Mouse (Mus musculus) monocyte, adult 2 months (primary cell): ENCODE results near the gene Clpb.
"Not testable (repeated sequence)": the region's sequence is repeated elsewhere in the genome, so short reads cannot be mapped to it uniquely, and the experiment has no call there.

Experiments
- DNase-seq, 2 experiments: peaks; one replicate each; pipeline ENCODE4 v3.0.0; 2022; ENCODE audit warnings: low spot score in 2 of 2, low read depth in 1 of 2

Gene Clpb

DNA sequence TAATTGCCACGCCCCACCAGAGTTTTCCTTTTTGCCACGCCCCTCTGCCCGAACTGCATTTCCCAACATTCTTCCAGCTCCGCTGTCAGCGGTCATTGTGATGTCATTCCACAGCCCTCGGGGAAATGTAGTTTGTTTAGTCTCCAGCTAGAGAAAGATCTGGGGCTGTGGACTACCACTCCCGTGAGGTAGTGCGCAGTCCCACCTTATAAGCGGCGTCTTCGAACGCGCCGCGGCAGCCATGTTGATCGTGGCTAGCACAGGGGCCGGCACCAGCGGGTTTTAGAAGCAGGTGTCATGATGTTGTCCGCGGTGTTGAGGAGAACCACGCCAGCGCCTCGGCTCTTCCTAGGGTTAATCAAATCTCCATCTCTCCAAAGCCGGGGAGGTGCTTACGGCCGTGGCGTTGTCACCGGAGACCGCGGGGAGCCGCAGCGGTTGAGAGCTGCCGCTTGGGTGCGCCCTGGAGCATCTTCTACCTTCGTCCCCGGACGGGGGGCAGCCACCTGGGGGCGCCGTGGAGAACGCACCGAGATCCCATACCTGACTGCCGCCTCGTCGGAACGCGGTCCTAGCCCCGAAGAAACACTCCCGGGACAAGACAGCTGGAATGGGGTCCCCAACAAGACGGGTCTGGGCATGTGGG, at the start of gene Clpb:
Gene Clpb (plus strand): TSS at position 120 of the 646 bp plus-strand sequence.
- DNase-seq: peak; percentile 79 to 82

DNA sequence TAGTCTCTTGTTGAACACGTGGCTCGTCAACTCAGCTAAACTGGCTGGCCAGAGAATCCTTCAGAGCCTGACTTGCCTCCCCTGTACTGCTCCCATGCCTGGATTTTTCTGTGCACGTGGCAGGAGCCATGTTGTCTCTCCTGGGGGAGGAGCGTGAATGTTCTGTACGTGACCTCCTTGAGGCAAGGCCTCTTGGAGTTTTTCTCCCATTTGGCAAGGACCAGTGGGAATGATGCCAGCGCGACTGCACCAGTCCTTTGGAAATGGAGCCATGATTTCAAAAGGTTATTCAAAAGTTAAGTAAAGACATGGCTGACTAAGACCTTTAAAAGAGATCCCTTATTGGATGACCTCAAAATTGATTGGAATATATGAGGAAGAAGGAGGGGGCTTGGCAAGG, 48.0 kb upstream of the Clpb start:
- DNase-seq: no peak

DNA sequence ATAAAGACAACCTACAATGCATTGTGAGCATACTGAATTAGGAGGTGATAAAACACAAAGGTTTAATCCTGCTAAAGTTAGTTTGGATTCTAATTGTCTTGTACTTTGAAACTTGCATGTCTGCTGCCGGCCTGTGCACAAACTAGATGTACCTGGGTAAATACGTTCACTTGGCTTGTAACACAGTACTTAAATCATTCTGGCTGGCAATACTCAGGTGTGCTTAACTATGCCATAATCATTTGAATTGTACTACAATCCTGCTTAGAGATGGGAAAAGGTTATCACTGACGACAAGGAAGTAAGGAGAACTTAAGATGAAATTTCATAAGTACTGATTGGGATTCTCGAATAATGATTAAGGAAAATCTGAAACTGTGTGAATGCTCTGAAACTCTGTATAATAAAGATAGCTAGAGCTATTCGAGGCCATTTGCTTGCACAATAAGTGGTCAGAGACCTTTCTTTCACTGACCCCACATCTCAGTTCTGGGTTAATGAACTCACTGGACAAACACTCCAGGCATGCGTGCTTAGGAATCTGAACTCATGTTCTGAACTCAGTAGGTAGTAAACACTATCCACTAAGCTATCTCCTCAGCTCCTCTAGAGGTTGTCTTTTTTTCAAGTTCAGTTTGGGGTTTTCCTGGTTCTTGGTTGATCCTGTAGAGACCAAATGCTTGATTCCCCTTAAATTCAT, 47.1 kb upstream of the Clpb start:
- no peak for DNase-seq

DNA sequence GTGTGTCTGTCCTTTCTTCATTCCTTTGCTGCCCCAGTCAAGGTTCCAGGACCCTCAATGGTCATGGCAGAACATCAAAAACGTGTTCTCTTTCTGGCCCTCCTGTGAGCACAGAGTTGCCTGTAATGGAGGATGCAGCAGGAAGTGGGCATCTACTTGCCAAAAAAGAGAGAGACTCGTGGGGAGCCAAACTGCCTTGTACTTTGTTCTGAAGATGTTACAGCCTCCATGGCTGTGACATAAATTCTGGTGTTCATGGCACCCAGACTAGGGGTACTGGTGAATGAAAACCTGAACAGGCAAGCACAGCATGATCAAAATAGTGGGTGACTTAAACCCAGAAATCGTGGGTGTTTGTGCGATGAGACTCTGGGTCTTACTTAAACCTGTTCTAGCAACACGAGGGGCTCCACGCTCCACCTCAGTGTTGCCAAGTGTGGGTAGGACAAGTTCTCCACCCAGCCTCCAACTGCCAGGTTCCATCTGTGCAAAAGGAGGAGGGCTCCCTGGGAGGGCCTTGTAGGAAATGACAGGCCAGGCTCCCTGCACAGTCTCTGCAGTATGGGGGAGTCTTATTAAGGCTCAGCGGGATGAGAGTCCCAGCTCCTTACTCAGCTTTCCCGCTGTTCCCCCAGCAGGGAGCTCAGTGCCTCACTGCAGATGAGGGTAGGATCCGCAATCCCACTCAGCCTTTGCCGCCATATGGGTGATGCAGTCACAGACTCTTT, 45.8 kb upstream of the Clpb start:
- no peak for DNase-seq

DNA sequence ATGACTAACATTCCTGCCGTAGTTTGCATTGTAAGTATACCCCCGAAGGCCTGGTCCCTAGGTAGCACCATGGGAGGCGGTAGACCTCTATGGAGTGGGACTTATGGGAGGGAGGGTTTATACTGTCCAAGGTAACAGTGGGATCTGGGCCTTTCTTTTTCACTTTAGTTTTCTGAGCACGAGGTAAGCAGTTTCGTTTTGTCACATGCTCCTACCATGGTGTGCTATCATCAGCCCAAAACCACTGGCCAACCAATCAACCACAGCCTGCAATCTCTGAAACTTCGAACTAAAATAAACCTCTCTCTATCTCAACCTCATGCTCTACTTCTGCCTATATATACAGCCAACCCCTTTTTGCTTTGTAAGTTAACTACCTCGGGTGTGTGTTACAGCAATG, 45.2 kb upstream of the Clpb start:
- DNase-seq: no peak

DNA sequence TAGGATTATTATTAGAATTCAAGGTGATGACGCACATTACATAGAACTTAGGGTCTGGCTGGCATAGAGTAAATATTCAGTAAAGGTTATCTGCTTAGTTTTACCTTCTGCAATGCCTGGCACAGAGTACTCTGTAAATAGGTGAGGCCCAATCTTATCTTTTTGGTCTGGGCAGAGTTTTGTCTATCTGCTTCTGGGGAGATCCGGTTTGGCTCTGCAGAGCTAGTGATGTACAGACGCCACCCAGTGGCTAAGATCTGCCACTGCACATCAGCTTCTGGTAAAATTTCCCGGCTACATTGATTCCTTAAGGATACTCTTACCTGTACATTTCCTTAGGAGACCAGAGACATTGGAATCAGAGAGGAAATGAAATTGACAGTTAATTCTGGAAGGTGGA, 43.1 kb upstream of the Clpb start:
- DNase-seq: no peak

DNA sequence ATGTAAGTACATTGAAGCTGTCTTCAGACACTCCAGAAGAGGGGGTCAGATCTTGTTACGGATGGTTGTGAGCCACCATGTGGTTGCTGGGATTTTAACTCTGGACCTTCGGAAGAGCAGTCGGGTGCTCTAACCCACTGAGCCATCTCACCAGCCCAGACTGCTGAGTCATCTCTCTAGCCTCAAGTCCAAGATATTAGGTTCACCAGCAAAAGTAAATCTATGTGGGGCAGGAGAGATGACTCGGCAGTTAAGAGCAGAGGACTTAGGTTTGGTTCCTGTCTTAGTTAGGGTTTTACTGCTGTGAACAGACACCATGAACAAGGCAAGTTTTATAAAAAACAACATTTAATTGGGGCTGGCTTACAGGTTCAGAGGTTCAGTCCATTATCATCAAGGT, 41.6 kb upstream of the Clpb start:
- DNase-seq: not testable (repeated sequence)

DNA sequence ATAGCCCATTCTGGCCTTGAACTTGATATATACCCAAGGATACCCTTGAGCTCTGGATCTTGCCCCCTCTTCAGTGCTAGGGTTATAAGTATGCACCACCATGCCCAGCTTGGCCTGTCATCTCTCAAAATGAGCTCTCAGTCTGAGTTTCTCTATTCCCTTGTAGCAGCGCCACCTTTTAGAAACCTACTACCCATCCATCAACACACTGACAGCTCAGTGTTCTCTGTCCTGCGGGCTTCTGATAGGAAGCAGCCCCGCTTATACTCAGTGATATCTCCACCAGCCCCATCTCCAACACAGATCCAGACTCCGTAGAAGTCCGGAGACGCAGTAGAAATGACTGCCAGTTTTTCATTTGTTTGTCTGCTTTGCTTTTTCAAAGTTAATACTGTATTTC, 39.1 kb upstream of the Clpb start:
- DNase-seq: no peak

DNA sequence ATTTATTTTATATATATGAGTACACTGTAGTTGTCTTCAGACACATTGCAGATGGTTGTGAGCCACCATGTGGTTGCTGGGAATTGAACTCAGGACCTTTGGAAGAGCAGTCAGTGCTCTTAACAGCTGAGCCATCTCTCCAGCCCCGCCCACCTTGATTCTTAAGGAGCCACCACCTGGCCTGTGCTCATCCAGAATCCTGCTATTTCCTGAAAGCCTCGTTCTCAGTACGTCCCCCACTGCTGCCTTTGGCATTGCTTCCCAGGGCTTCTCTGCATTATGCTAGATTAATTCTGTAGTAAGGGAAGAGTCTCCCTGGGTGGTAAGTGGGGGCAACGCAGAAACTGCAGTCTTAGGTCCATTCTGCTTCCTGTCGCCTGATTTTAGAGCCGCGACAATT, 36.3 kb upstream of the Clpb start:
- DNase-seq: not testable (repeated sequence)

DNA sequence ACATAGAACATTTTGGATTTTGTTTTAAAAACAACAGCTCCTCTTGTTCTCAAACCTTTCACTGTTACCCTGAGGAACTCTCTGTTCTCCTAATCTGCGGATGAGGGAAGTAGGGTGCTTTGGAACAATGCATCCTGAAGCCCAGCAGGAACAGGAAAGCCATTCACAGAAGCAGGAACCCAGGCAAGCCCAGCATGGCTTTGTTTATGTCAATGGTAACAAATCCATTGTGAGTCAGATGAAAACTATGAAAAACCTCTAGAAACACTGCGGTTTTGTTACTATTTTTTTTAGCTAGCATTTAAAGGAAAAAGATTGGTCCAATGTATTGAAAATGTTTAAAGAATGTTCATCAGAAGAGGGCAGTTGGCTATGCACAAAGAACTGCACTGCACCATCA, 35.0 kb upstream of the Clpb start:
- DNase-seq: no peak

DNA sequence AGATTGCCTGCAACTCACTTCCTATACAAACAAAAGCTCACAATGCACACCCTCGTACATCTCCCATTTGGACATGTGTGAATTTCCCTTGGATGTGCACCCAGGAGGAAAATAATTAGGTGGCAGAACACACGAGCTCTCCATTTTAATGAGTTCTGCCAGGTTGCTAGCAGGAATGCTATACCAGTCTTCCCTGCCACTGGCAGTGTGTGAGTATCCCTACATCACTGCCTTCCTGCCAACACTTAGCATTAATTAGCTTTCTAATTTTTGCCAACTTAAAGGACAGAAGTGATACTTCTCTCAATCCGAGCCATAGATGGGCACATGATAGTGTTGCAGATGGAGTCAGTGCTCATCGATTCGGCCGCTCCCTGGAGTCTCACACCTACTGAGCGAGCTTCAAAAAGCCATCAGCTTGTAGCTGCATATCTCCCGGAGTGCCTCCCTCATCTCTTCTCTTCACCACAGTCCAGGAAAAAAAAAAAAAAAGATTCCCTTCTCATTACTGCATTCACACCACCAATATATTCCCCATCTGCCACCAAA, 29.7 kb upstream of the Clpb start:
- no peak for DNase-seq

DNA sequence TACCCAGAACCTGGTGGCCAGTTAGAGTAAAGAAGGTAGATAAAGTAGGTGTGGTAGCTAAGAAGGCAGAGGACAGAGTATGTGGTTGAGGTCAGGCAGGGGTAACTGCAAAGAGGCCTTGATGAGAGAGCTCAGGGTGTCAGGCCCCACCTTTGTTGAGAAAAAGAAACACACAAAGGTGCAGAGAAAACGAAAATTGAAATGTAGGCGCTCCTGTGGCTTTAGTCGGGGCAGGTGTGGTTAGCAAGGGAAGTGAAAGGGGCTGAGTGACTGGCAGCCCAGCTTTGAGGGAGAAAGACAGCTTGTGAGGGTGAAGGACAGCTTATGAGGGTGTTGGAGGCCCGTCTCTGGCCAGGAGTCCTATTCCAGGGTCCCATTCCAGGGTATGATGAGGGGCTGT, 28.9 kb upstream of the Clpb start:
- no peak for DNase-seq

DNA sequence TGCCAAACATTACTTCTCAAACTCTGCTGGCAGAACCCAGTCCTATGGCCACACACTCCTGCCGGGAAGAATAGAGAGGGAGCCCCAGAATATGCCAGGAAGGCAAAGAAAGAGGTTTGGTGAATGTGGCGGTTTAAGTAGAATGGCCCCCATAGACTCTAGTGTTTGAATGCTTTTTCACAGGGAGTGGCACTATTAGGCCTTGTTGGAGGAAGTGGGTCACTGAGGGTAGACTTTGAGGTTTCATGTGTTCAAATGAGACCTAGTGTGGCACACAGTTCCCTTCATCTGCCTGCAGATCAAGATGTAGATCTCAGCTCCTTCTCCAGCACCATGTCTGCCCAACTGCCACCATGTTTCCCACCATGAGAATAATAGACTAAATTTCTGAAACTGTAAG, 27.4 kb upstream of the Clpb start:
- DNase-seq: no peak

DNA sequence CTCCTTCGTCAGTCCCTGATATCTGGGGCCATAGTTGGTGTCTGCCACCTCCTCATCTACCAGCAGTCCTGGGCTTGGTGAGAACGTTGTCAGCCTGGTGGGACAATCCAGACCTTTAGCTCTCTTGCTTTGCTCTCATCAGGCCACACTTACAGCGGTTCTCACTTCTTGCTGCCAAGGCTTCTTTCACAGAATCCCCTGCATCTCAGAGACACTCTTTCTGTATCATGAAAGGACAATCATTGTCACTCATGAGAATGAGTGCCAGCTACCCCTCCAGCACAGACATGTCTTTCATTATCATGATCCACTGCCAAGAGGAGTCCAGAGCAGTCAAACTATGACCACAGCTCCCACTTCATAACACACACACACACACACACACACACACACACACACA, 19.6 kb upstream of the Clpb start:
- DNase-seq: no peak

DNA sequence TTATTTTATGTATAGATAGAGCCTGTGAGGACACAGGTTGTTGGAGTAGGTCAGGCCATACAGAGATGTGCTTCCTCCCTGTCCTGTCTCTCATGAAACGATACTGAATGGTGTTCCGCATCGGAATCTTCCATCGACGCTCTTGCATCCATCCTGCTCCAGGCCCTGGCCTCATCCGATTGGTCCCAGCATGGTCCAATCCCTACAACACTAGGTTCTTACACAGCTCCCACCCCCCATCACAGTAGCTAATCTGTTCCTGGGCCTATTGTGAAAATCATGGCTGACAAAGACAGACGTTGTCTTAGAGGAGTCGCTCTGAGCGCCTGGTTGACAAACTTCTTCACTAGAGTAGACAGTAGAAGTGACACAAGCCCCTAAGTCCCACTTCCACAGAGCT, 13.7 kb upstream of the Clpb start:
- DNase-seq: no peak

DNA sequence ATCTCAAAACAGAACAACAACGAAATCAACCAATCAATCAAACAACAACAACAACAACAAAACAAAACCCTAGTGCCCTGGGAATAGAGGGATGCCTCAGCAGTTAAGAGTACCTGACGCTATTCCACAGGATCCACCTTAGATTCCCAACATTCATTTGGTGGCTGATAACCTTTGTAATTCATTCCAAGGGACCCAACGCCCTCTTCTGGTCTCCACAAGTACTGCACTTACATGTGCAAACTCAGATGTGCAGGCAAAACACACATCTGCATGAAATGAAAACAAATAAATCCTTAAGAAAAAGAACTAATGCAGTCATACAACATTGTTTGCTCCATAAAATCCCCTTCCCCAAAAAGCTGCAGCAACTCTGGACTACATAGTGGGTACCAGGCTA, 12.9 kb upstream of the Clpb start:
- no peak for DNase-seq

DNA sequence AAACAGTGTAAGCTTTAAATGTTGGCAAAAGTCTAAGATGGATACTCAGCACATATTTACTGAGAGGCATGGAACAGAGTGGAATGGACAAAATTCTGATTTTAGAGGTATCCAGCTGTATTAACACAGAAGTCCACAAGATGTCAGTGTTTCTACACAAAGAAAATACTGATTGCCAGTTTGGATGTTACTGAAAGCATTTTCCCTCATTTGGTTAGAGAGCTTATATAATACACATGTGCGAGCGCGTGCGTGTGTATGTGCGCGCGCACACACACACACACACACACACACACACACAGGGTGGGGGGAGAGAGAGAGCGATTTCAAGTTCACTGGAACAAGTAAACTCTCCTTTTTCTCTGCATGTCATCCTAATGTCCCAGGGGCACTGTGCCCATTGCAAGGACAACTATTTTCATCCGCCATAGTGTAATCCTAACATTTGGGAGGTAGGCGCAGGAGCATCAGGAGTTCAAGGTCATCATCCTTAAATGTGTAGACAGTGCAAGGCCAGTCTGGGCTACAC, 9.7 kb upstream of the Clpb start:
- DNase-seq: no peak

DNA sequence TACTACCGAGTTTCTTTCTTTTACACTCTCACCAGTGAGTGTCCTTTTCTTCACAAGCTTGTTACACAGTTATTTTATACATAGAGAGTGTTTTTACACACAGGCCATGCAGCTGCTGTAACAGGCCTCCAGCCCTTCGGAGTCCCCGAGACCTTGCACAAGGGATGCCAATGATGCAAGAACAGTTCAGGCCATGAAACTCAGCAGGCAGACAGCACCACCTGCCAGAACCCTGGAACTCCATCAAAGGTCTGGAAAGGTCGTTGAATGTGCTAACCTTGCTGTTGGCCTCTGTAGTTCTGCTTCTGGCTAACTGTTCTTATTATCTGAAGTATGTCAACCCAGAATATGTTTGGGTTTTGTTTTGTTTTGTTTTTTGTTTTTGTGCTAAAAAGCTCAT, 8.5 kb upstream of the Clpb start:
- no peak for DNase-seq

DNA sequence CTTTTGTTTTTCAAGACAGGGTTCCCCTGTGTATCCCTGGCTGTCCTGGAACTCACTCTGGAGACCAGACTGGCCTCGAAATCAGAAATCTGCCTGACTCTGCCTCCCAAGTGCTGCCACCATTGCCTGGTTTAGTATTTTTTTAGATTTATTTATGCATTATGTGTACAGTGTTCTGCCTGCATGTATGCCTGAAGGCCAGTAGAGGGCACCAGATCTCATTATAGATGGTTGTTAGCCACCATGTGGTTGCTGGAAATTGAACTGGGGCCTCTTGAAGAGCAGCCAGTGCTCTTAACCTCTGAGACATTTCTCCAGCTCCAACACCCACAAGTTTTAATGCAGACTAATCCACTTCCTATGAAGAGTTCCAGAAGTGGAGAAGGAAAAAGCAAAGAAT, 1.4 kb upstream of the Clpb start:
- DNase-seq: no peak

DNA sequence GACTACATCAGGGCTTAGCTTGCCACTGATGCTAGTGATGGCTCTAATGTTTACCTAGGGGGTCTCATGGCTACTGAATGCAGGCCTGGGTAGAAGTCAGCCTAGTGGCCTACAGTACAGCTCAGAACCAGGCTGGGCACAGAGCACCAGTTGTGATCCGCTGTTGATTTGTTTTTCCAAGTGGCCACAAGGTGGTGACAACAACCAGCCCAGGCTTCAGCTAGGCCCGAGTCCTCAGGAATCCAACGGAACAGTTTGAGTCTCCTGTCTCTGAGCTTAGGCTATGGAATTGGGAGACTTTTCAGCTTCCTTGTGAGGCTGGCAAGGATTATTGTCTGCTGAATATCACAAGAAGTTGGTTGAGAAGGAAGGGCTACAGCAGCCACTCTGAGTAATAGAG, 3.1 kb downstream of the Clpb start:
- DNase-seq: no peak

DNA sequence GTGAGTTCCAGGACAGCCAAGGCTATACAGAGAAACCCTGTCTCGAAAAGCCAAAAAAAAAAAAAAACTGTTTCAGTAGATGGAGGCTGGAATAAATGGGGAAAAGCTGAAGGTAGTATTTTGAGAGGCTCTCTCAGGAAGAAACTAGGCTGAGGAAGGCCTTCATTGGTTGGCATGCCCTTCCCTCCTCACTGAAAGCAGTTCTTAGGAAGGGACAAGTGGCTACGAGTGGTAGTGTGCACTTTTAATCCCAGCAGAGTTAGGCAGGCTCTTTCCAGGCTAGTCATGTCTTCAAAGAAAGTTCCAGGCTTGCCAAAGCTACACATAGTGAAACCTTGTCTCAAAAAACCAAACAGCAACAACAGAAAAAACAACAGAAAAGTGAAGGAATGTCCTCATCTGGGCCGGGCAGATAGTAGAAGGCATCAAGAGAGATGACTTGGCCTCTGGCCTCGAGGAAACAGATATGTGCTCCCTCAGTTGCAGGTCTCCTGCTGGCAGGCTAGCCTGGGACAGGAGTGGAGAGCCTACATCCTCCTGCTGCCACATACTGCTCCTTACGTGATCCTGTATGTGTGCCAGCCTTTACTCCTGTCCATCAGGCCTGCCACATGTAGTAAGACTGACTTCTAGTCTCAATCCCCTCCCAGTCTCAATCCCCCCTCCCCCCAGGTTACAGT, 8.3 kb downstream of the Clpb start:
- no peak for DNase-seq
